Mouse (Mus musculus): Measurements from ENCODE around the gene Ilk. TPM values are rescaled to one million over a fixed set of nuclear protein-coding genes. Genes with fewer than 3 reads are reported as not detected.
"Not testable (repeated sequence)": the region's sequence is repeated elsewhere in the genome, so short reads cannot be mapped to it uniquely, and the experiment has no call there.

Ilk gene
- total RNA-seq, 2 experiments from 2014 or later = 94.4 to 104 TPM

DNA sequence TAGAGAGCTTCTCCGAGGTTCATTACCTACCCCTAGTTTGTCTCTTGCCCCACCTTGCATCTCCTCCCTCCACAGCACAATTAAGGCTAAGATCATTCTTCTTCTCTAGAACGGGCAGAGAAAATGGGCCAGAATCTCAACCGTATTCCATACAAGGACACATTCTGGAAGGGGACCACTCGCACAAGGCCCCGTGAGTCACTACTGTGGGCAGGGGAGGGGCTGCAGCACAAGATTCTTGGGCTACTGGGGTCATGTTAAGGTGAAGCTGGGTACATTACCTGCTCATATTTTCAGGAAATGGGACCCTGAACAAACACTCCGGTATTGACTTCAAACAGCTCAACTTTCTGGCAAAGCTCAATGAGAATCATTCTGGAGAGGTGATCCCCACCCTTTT lies 4.5 kb downstream of the Ilk start:
- DNase-seq (ENCODE audit: low spot score) = no peak
- intact Hi-C loops (cut with DNase I) = loop anchor here (10.0 kb wide), 1 partner anchor 54 kb away; no protein-coding TSS in a partner anchor

DNA sequence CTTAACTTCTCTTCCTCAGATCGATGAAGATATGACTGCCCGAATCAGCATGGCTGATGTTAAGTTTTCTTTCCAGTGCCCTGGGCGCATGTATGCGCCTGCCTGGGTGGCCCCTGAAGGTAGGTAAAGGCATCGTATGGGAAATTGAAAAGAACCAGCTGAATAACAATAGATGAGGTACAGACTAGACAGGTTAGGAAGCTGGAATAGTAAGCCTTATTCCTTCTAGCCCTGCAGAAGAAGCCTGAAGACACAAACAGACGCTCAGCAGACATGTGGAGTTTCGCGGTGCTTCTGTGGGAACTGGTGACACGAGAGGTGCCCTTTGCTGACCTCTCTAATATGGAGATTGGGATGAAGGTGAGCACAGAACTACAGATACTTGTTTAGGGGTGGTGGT lies 5.6 kb downstream of the Ilk start:
- intact Hi-C loops (cut with DNase I) = loop anchor here (10.0 kb wide), 1 partner anchor 53 kb away; no protein-coding TSS in a partner anchor
- no peak for DNase-seq (ENCODE audit: low spot score)

DNA sequence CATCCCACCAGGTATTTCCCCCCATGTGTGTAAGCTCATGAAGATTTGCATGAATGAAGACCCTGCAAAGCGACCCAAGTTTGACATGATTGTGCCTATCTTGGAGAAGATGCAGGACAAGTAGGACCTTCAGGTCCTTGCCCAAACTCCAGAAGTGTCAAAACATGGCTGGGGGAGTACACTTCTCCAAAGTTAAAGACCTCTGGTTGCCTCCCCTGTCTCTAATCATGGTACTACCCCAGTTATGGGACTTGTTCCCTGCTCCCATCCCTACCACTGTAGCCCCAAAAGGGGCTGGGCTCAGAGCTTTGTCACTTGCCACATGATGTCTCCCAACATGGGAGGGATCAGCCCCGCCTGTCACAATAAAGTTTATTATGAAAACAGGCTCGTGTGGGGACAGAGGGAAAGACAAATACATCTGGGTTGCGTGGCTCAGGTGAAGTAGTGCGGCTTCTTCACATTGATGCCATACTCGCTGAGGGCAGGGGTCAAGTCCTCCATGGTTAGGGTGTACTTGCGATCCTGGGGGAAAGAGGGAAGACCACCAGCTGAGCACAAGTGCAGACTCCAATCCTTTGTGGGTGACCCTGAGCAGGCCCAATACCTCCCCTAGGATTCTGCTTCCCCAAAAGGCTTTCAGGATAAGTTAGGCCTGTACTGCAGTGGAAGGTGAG lies 6.3 kb downstream of the Ilk start:
- not testable (repeated sequence) for DNase-seq (ENCODE audit: low spot score)
- intact Hi-C loops (cut with DNase I) = loop anchor here (10.0 kb wide), 1 partner anchor 52 kb away; no protein-coding TSS in a partner anchor

DNA sequence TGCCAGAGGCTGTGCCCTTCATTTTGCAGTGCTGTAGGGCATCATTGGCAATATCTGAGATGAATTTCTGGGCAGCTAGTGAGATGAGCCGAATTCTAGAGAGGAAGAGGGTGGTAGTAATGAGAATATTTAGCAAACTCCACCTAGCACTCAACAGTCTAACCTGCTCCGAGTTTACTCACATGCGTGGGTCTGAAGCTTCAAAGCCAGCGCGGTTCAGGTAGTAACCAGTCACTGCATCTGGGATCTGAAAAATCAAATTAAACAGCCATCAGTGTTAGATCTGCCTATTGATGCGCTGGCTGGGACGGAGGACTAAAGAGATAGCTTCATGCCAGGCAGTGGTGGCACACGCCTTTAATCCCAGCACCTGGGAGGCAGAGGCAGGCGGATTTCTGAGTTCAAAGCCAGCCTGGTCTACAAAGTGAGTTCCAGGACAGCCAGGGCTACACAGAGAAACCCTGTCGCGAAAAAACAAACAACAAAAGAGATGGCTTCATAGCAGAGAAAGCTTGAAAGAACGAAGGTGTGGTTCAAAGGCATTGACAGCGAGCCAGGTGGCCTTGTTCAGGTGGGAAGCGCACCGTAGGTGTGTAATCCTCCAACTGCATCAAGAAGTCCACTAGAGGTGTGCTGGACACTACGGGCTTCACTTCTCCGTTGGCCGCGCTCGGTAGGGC lies 7.0 kb downstream of the Ilk start:
- intact Hi-C loops (cut with DNase I) = loop anchor here (10.0 kb wide), 1 partner anchor 51 kb away; no protein-coding TSS in a partner anchor
- not testable (repeated sequence) for DNase-seq (ENCODE audit: low spot score)

DNA sequence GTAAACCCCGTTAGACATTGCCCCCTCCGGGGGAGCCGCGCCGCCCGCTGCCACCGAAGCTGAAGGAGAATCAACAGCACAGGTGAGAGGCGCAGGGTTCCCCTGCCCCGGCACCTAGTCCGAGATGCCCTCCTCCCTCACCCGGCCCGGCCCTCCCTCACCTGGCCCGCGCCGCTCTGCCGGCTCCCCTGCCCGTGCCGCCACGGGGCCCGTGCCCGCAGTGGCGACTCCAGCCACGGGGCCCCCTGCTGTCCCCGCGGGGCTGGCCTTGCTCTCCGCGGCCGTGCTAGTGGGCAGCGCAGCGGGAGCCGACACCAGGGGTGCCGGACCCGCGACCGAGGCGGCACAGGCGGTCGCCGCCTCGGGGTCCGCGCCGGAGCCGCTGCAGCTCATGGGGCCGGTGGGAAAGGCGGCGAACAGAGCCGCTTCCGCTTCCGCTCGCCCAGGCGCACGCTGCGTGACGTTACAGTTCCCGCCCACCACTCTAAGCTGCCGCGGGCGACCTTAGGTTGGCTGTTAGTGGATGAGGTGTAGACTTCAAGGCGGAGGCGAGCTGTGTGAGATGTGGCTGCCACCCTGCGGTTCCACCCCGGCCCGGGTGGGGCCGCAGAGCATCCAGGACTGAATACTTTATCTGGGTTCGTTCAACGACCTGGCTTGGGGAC lies 7.7 kb downstream of the Ilk start, which contains the start of gene Taf10:
Taf10 (minus strand) TSS at position 436 of the 665 bp plus-strand sequence.
- peak; percentile 77 for DNase-seq (ENCODE audit: low spot score)
- intact Hi-C loops (cut with DNase I) = loop anchor here (10.0 kb wide), 1 partner anchor 51 kb away; no protein-coding TSS in a partner anchor

DNA sequence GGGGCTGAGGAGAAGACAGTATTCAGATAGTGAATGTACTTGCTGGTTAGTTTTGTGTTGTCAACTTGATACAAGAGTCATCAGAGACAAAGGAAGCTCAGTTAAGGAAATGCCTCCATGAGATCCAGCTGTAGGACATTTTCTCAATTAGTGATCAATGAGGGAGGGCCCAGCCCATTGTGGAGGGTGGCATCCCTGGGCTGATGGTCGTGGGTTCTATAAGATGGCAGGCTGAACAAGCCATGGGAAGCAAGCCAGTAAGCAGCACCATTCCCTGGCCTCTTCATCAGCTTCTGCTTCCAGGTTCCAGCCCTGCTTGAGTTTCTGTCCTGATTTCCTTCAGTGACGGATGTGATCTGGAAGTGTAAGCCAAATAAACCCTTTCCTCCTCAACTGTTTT lies 11.4 kb downstream of the Ilk start:
- DNase-seq (ENCODE audit: low spot score) = no peak
- intact Hi-C loops (cut with DNase I) = loop anchor here (10.0 kb wide), 1 partner anchor 47 kb away; no protein-coding TSS in a partner anchor

DNA sequence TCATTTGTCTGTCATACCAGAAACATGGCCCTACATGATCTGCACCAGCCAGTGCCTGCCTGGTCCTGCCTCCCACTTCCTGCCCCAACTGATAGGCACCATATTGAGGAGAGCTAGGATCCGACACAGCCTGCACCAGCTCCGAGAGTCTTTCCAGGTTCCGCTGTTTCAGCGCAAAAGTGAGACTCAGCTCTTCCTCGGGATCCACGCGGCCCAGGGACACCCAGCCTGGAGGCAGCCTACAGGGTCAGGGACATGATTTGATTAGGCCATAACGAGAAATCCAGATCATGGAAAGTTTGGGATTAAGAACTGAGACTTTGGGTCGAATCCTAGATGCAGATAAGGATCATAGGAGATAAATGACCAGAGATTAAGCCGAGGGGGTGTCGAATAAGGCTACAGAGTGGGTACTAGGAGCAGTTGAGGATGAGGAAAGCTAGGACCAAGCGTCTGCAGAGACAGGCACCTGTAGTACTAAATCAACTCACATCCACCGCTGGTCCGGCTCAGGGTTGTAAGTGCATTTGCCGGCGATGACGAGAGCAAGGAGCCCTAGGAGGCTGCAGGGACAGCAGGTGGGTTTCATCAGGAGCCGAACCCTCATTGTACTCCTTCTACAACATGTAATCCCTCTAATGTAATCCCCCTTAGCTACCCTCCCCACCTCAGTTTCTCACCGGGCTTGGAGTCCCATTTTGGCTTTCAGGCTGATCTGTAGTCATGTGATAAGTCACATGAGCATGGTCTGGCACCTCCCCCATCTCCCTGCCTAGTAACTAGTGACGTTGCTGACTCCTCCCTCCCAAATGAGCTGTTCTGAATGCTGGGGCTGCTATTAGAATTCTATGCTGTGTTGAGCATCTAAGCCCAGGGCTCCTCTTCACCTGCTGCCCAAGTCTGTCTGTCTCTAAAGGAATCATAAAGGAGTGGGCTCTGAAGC lies 15.4 kb downstream of the Ilk start, which contains the start of gene Tpp1:
Tpp1 (minus strand) TSS at position 745 of the 943 bp plus-strand sequence.
- DNase-seq (ENCODE audit: low spot score) = peak; percentile 80
- intact Hi-C loops (cut with DNase I) = loop anchor here (2.0 kb wide), 1 partner anchor 15 kb away; the partner anchor contains the start of genes Ilk and Rrp8

DNA sequence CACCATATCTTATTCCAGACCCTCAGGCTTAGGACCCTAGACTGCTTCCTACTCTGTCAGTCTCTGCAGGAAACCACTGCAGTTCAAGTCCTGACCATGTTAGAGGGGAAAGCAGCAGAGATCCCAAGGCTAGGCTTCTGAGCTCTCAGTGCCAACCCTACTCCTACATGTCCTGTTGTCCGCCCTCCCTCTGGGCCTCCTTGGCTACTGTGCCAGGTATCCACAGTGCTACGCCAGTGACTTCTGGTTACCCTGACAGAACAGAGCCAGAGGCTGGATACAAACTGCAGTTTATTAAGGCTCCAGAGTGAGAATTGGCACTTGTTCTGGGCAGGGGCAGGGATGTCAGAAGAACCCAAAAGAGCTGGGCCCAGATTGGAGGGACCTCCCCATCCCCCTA lies 16.3 kb downstream of the Ilk start:
- intact Hi-C loops (cut with DNase I) = loop anchor here (2.0 kb wide), 1 partner anchor 16 kb away; the partner anchor contains the start of genes Ilk and Rrp8
- no peak for DNase-seq (ENCODE audit: low spot score)

DNA sequence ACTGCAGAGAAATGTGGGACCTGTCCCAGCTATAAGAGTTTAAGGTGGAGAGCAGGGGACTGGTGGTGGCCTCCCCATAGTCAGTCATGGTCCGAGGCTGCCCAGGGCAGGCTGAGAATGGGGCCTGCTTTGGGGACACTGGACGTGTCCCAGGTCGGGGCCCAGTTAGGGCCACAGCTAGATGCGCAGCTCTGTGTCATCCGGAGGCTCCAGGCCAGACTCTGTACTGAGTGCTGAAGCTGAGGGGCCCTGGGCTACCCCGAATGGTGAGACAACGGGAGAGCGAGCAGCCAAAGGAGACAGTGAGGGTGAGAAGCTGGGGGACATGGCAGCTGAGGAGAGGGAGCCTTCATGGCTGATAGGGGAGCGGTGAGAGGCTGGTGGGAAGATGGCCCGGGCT lies 16.9 kb downstream of the Ilk start:
- no peak for DNase-seq (ENCODE audit: low spot score)
- intact Hi-C loops (cut with DNase I) = loop anchor here (2.0 kb wide), 1 partner anchor 16 kb away; the partner anchor contains the start of genes Ilk and Rrp8

DNA sequence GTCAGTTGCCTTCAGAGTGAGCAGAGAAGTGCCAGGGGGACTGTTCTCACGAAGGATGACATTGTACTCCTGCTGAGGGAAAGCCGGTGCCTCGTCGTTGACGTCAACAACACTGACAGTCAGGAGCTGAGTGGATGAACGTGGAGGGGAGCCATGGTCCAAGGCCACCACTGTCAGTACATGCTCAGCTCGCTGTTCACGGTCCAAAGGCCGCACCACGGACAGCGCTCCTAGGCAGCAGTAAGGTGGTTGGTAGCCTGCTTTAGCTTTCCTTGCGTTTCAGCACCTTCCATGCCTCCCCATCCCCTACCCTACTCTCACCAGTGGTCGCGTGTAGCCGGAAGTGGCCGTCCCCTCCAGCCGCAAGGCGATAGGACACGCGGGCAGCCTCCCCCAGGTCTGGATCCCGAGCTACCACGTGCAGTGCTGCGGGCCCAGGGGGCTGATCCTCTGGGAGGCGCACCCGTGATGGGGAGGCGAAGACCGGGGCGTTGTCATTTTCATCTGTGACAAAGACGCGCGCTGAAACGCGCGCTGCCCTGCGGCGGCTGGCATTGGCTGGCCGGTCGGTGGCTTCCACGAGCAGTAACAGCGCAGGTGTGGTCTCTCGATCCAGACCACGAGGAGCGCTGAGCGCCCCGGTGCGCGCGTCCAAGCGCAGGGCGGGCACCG lies 25.6 kb downstream of the Ilk start:
- intact Hi-C loops (cut with DNase I) = no loop called here
- no peak for DNase-seq (ENCODE audit: low spot score)

DNA sequence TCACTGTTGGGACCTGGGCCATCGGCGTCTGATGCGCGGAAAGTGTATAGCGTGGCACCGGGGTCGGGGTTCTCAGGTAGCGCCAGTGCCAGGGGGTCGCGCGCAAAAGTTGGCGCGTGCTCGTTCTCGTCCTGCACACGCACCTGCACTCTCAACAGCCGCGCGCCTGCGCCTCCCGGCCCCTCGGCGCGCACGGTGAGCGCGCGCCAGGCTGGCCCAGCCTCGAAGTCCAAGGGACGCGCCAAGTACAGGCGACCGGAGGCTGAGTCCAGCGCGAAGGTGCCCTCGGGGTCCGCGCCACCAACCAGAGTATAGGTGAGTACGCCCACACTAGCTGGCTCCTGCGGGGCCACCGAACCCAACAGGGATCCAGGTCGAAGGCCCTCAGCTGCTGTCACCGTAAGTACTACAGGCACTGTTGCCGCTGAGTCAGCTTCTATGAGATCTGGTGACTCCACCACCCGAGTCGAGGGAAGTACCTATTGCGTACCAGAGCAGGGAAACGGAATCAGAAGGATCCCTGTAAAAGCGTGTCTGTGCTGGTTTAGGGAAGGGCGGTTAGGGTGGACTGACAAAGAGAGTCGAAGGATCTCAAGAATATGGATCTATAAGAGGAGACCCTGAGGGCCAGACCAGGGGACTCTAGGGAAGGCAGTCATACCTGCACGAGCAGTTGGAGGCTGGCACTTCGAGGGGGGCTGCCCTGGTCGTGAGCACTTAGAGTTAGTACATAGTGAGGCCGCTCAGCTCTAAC lies 26.3 kb downstream of the Ilk start:
- intact Hi-C loops (cut with DNase I) = no loop called here
- DNase-seq (ENCODE audit: low spot score) = no peak

DNA sequence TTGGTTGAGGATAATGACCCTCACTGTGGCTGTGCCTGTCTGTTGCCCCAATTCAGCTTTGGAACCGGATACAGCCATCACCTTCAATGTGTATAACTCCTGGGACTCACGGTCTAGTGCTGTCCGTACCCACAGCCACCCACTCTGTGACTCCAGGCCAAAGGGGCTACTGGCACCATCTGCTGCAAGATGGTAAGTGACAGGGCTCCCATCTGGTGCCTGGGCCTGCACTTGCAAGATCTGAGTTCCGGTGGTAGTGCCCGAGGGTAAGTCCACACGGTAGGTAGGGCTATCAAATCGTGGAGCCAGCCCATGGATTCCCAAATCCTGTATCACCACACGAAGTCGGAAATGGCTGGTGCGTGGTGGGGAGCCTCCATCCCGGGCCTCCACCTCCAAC lies 27.9 kb downstream of the Ilk start:
- DNase-seq (ENCODE audit: low spot score) = no peak
- intact Hi-C loops (cut with DNase I) = no loop called here

DNA sequence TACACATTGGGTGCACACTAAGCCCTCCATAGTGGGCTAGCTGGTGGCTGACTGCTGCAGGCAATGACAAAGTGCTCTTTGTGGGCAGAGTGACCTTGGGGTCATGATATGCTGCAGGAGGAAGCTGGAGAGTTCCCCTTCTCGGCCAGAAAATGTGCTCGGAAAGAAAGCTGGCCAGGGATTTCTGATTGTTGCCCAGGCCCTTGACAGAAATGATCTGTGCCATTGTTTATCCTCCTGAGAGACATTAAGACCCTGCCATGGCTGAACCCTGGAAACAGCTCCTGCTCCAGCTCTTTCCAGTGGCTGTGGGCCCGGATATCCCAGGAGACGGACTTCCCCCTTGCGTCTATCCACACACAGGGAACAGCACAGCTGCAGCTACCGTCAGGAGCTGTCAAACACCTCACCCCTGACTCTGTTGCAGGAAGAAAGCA lies 31.4 kb downstream of the Ilk start:
- no peak for DNase-seq (ENCODE audit: low spot score)
- intact Hi-C loops (cut with DNase I) = no loop called here

DNA sequence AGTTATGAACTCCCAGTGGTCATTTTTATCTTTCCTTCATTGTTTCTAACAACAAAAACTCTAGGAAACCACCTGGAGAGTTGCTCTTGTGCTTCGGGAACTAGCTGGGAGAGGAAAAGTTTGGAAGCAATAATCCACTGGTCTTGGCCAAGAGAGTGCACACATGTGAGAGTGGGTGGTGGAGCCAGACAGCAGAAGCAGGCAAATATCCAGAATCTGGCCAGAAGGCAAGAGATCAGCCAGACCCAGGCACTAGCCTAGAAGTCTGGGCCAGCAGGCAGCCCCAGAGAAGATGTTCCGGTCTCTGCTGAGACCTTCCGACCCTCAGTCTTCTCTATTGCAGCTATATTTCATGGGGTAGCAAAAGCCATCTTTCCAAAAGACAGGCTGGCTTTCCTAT lies 33.6 kb downstream of the Ilk start:
- peak; percentile 46 for DNase-seq (ENCODE audit: low spot score)
- intact Hi-C loops (cut with DNase I) = no loop called here

DNA sequence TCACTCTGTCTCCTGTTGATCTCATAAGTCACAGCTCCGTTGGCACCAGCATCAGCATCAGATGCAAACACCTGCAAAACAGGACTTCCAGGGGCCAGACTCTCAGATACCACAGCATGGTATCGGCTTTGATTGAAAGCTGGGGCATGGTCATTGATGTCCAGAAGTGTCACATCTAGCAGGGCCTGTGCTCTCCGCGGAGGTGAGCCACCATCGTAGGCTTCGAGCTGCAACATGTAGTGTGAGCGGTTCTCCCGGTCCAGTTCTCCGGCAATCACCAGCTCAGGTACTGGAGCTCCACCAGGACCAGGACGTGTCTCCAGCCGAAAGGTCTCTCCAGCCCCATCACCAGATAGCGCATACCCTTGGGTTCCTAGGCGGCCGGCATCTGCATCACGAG lies 35.9 kb downstream of the Ilk start:
- intact Hi-C loops (cut with DNase I) = no loop called here
- no peak for DNase-seq (ENCODE audit: low spot score)

DNA sequence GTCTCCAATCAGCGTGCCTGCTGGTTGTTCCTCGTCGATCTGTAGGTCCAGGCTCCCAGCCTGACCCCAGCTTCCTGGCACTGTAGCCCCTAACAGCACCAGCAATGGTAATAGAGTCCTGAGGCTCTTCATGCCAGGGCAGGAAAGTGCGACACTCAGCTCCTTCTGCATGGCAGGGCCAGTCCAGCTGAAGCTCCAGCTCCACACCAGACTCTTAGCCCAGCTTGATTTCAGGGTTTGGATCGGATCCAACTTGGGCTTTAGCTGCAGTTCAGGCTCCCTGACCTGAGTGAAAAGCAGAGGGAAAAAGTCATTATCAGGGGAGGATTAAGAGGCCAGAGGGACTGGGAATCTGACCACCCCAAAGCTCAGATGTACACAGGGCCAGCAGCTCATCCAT lies 36.6 kb downstream of the Ilk start:
- DNase-seq (ENCODE audit: low spot score) = no peak
- intact Hi-C loops (cut with DNase I) = no loop called here

DNA sequence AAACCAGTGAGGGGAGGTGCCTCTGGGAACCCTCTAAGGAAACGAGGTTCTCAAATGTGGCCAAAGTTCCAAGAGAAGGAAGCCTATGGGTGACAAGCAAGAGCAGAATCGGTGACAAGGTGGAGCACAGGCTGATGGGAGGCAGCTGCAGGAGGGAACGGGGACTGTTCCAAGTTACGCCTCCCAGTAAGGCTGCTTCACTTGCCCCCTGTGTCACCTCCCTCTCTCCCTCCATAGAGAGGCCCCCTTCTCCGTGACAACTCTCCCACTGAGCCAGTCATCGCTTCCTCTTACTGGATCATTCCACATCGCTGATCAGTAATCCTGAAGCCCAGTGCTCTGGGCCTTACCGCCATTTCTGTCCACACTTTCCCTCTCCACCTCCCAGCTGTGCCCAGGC lies 38.3 kb downstream of the Ilk start:
- DNase-seq (ENCODE audit: low spot score) = no peak
- intact Hi-C loops (cut with DNase I) = no loop called here

DNA sequence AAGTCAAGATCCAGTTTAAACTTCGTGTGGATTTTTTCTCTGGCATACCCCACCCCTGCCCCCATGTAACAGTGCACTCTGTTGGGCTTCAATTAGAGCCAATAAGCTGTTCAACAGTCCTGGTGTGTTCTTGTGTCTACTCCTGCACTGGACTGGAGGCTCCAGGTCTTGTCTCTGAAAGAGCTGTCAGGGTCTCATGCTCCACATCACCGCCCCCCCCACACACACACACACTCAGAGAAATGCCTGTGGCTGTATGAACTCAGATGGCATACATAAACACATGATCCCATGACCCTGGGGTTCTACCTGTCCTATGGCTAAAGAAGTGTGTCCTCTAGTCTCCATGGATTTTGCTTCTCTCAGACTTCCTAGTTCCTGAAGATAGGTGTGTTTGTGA lies 39.6 kb downstream of the Ilk start:
- DNase-seq (ENCODE audit: low spot score) = no peak
- intact Hi-C loops (cut with DNase I) = no loop called here

Measured in heart, postnatal 25 days (tissue).